Mouse (Mus musculus): Measurements from ENCODE around the gene Vmn2r21.
"Not testable (repeated sequence)": the region's sequence is repeated elsewhere in the genome, so short reads cannot be mapped to it uniquely, and the experiment has no call there.

Vmn2r21 gene

DNA sequence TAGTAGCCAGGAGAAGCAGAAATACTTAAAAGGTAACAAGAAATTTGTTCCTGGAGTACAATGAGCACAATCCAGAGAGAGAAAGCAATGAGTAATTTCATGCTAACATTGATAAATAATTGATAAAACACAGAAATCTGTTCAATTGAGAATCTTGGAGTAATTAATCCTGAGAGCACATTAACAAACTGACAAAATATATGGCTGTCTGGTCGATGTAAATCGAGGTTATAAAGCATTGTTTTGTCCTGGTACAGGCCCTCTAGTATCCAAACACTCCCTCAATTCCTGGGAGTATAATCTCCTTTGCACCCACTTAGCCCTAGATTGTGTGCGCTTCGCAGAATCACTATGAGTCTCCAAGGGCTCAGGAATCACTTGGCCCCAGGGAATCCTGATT is at the start of gene Vmn2r21:
TSS of gene Vmn2r21 (minus strand) at position 101 of the 400 bp plus-strand sequence.
- DNase-seq (ENCODE audit: low read depth, low spot score) = not testable (repeated sequence)

- DNase-seq (ENCODE audit: low read depth, low spot score) = not testable (repeated sequence)
Measured at GRCm38 (mm10) chr6:123574698-123575097, 41.5 kb upstream of the Vmn2r21 start.

- DNase-seq (ENCODE audit: low read depth, low spot score) = not testable (repeated sequence)
Measured at GRCm38 (mm10) chr6:123539755-123540154, 6.5 kb upstream of the Vmn2r21 start.

GRCm38 (mm10) chr6:123522263-123523011 is 10.8 kb downstream of the Vmn2r21 start:
- DNase-seq (ENCODE audit: low read depth, low spot score) = not testable (repeated sequence)

GRCm38 (mm10) chr6:123473045-123473444 is 60.2 kb downstream of the Vmn2r21 start:
- DNase-seq (ENCODE audit: low read depth, low spot score) = not testable (repeated sequence)

DNA sequence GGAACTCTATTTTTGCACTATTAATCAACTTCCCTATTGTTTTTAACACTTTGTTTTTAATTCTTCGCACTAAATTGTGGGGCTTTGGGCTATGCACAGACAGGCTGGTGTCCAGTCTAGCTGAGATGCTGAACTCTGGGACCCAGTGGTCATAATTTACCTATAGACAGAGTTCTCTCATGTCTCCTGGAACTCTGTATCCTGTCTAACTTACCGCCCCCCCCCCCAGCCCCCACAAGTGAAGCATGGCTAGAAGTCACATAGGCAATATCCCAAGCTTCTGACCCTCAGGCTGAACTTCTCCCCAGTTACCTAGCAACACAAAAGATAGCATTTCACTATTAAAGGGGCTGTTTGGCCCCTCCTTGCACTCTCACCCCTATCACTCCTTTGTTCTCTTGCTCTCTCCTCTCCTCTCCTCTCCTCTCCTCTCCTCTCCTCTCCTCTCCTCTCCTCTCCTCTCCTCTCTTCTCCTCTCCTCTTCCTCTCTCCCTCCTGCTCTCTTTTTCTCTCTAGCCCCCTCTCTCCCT is 60.7 kb downstream of the Vmn2r21 start:
- not testable (repeated sequence) for DNase-seq (ENCODE audit: low read depth, low spot score)

DNA sequence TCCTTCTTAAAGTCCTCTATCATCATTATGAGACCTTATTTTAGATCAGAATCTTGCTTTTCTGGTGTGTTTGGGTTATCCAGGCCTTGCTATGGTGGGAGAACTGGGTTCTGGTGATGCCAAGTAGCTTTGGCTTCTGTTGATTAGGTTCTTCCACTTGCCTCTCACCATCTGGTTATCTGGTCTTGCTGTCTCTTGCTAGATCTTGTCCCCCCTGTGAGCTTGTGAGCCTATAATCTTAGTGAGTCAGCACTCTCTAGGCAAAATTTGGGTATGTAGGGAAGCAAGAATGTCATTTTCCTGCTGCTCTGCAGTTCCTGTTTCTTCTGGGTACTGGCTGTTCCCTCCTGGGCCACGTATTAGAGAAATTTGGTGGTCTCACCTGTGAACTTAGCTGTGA is 64.6 kb downstream of the Vmn2r21 start:
- not testable (repeated sequence) for DNase-seq (ENCODE audit: low read depth, low spot score)
